Mouse (Mus musculus): ENCODE measurements around the gene Col5a2.

DNA sequence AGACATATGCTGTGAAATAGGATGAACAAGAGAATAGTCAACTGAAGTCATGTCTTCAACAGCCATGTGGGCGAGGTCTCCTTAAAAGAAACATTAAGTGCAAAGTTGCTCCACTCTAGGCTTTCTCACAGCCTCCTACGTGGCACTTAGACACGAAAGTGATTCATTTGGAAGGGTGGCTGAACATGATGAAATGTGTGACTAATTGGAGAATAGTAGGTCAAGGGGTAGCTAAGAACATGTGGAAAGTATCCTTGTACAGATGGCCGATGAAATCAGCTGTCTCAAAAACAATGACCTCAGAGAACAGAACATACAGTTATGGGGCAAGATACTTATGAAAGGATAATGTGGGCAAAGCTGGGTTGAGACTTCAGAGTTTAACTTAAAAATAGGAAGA is 147.1 kb downstream of the Col5a2 start:
- TF ChIP-seq POLR2A (IDR thresholded peaks at IDR 0.05; ENCODE audit: insufficient read depth, low read length) (no peak), CTCF (IDR thresholded peaks at IDR 0.05; ENCODE audit: low read depth, low read length) (no peak)
